Mouse (Mus musculus) cerebellum, postnatal 4 days (tissue): ENCODE results near the gene Nr2f1.

Experiments
- DNase-seq, 2 experiments: peaks; one replicate each; pipeline ENCODE4 v3.0.0; 2022; ENCODE audit warnings: low spot score in 2 of 2, mixed read lengths in 1 of 2

Nr2f1 gene

DNA sequence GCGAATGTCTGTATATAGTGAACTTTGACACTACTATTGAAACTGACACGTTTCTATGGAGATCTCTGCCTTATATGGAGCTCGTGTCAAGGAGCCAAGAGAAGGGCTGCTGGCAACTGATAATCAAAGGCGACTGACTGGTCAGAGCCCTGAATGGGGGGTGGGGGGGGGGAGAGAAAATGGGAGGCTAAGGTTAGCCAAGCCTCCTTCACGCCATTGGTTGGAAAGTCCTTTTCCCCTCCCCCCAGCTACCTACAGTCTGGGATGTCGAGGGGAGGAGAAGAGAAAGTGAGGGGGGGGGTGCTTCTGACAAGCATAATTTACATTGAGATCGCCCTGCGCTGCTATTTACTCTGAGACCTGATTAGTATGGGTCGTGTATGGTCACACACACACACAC is 850 bp upstream of the Nr2f1 start:
- DNase-seq: peak in 1 of 2 experiments; percentile 65

DNA sequence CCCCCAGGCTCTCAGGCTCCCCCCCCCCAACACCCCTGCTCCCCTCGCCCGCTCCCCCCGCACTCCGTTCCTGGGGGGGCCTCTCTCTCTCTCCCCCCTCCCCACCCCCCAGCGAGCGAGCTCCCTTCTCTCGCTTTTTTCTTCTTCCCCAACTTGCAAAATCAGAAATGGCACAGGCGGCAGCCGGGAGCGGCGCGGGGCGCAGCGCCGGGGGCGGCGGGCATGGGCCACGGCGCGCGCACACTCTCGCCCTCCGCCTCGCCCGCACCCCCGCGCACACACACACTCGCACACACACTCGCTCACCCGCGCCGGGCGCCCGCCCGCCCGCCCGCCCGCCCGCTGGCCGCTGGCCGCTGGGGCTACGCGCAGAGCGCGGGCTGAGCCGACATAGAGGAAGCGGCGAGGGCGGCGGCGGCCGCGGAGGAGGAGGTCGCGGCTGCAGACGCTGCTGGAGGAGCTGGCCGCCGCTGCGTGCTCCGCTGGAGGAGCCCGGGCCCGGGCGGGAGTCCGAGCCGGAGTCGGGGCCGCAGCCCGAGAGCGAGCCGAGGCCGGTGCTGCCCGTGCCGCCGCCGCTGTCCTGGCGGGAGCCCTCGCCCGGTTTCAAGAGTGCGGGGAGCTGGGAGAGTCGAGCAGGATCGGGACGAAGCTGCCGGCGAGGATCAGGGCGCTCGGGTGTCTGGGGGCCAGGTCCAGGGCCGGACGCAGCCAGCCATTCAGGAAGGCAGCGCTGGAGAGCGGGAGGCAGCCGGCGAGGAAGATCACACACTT is 501 bp downstream of the Nr2f1 start:
- DNase-seq: peak in 1 of 2 experiments; percentile 58

DNA sequence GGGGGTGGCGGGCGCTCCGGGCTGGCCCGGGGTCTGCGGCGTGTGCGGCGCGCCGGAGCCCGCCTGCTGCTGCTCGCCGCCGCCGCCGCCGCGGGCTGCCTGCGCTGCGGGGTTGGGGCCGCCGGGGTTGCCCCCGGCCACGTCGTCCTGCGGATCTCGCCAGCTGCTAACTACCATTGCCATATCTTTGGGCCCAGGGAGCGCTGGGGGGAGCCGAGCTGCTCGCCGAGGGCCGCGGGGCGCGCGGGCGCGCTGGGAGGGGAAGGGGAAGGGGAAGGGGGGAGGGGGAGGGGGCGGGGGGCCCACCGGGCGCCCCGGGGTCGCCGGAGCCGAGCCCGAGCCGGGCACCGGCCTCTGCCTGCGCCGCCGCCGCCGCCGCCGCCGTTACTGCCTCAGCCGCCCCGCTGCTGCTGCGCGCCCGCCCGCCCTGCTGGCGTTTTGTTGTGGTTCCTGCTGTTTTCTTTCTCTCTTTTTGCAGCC is 1.1 kb downstream of the Nr2f1 start:
- DNase-seq: no peak

DNA sequence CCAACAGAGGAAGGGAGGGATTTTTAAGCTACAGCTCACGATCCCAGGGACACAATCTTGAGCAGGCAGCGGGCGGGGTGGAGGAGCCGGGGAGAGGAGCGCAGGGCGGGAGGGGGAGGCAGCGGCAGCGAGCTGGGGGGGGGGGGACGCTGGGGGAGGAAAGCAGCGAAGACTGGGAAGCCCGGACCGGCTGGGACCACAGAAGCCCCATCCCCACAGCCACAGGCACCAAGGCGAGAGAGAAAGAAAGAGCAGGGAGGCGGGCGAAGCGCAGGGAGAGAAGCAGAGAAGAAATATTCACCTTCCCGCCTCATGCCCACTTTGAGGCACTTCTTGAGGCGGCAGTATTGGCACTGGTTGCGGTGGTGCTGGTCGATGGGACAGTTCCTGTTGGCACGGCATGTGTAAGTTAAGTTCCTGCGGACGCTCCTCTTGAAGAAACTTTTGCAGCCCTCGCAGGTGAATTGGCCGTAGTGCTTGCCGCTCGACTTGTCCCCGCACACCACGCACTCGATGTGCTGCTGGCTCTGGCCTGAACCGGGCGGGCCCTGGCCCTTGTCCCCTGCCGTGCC is 1.7 kb downstream of the Nr2f1 start:
- DNase-seq: no peak

DNA sequence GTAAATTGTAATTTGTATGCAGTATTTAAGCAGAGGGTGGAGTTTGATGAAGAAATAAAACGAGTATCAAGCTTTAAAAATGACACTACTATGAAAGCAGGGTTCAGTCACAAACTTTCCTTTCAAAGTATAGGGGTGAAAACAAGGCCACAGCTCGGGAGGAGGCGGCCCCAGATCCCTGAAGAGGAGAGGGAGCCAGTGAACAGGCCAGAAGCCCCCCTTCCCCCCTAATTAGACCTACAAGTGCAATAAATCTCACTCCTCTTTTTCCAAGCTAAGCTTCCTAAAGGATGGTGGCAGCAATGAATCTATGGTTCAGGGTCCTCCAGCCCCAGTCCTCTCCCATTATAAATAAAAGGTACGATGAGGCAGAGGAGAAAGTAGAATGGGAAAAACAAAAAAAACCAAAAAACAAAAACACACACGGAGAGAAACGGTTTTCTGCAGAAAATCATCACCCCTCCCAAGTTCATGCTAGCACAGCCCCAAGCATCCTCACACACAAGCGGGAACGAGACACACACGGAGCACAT is 2.2 kb downstream of the Nr2f1 start:
- no peak for DNase-seq

DNA sequence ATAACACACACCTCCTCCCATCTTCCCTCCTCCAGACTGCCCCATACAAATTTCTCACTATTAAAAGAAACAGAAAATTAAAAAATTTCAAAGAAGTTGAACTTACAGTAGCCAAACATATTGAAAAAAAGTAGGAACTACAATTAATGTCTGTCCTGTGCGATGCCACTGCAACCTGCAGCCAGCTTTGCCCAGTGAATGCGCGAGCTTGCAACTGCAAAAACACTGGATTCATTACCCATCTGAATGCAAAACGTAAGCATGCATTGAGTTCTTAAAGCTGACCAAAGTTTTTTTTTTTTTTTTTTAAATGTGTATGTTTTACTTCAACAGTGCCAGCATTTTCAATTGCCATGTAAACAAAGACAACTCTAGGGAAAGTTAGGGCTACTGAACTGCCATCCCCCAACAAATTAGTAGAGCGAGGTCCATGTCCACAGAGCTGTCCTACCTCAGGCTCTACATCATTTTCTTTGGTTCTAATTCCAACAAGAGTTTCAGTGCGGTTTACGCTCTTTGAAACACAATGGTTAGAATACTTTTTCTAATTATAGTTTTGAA is 3.2 kb downstream of the Nr2f1 start:
- DNase-seq: no peak

DNA sequence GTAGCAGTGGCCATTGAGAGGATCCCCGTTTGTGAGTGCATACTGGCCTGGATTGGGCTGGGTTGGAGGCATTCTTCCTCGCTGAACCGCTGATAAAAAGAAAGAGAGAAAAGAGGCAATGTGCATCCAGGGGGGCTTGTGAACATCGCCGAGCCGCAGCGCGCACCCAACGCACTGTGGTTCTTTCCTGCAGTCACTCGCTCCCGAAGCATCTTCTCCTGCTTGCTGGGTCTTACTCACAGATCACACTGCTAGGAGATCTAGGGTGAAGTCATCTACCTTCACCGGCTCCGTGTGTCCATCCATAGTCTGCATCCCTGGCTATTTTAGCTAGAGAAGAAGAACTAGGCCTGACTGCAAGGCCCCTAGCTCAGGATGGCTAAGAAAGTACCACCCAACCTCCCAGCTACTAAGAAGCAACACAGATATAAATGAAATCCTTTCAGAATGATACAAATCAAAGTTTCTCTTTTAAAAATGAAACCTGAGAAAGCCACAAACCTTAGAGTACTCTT is 3.9 kb downstream of the Nr2f1 start:
- DNase-seq: no peak

DNA sequence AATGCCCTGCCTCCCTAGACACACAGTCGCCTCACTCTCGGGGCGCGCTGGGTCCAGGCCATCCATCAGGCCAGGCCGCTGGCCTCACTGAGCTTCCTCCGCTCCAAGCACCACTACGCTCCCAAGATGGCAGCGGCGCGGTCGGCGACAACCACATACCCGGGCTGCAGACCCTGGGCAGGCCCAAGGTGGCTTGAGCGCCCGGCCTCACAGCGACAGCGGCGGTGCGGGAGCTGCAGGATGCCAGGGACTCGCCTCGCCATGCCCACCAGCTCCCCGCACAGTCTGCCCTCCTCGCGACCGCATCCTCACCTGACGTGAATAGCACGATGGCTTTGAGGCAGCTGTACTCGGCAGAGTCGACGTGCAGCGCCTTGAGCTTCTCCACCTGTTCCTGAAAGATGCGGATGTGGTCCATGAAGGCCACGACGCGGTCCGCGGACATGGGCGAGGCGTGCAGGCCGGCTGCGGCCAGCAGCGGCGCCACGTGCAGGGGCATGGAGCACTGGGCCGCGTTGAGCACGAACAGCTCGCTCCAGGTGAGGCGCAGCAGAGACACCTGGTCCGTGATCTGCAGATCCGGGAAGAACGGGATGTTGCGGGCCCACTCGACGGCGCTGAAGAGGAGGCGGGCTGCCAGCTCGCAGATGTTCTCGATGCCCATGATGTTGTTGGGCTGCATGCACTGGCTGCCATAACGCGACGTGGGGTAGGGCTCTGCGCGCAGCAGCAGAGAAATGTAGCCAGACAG is 4.5 kb downstream of the Nr2f1 start:
- no peak for DNase-seq

DNA sequence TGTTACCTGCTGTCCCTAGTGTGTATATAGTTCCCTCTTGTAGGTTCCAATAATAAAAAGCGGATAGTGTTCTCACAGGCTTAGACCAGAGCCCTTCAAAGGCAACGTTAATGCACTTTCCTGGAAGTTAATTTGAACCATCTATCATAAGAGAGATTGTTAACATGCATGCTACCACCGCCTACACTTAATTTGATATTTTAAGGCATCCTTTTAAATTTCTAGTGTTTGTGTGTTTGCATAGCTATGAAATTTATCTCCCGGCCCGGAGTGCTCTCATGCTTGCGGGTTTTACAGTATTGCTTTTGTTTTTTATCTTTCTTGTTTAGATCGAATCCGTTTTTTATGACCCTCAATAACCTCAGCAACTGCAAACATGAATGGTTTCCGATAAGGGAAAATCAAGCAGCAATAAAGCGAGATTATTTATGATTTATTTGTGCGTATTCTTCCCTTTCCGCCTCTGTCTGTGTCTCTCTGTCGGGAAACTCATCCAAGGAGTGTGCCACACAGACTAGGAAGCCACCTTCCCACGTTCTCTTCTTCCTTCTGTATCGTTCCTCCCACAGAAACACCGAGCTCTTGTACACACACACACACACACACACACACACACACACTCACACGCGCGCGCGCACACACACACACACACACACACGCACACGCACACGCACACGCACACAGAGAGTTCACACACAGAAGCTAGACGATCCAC is 5.3 kb downstream of the Nr2f1 start:
- no peak for DNase-seq

DNA sequence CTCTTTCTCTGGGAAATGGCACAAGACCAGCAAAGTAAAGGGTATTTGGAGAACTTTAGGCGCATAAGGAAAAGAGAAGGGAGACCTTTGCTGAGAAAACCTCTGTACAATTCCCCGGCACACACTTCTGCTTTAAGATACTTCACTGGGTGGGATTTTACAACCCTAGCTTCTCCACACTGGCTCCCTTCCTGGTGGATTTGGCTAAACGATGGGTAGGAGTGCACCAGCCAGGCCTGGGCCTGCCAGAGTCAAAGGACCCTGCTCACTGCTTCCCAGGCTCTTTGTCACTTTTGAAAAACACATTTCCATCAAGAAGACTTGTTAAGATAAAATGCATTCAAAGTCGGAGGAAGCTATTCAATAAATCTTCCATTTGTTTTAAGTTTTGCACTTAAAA is 6.3 kb downstream of the Nr2f1 start:
- DNase-seq: no peak

DNA sequence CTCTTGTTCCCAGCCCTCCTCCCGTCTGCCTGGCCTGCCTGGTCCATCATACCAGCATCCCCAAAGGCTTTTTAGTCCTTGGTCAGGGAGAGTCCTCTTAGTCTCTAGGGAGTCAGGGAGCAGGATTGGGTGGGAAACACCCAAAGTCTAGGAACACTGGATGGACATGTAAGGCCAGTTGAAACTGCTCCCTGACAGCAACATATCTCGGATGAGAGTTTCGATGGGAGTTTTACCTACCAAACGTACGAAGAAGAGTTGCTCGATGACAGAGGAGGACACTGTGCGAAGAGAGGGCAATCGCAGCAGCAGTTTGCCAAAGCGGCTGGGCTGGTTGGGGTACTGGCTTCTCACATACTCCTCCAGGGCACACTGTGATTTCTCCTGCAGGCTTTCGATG is 10.0 kb downstream of the Nr2f1 start:
- peak in 1 of 2 experiments; percentile 4 for DNase-seq

DNA sequence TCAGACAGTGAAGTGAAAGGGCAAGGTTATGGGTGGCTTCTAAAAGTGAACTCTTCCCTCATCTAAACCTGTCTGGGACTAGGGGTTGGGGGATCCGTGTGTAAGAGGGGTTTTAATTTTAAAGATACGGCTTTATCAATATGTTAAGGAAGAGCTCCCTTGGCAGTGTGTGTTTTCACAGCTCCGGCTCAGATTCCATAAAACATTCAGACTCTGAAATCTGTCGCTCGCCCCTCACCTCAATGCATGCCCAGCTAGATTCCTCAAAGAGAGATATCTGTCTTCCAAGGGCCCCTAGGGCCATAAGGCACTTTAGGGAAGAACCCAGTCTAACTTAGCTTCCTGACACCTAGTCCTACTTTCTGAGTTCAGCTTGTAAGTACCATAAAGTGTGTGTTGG is 11.7 kb downstream of the Nr2f1 start:
- no peak for DNase-seq

DNA sequence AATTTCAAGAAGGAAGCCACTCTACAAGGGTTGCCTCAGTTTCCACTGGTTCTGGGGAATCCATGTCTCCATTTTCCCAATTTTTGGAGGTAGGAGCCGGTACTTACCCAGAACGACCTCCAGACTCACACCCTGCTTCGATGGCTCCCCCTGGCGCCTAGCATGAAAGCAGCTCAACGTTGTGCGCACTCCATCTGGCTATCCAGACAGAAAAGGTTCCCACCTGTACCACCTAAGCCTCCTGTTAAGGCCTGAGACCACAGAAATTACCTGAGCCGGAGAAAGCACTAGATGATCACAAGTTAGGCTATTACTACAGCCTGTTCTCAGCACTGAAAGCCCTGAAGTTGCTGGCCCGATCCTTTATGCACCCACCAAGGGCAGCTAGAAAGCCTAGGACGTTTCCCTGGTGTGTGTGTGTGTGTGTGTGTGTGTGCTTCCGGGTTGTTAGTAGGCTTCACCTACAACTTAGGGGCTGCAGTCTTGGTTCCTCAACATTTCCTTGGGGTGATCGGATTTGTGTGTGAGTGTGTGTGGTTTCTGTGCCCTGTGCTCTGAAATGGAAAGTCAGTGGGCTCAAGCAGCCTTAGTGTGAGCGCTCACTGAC is 13.1 kb downstream of the Nr2f1 start:
- DNase-seq: no peak

DNA sequence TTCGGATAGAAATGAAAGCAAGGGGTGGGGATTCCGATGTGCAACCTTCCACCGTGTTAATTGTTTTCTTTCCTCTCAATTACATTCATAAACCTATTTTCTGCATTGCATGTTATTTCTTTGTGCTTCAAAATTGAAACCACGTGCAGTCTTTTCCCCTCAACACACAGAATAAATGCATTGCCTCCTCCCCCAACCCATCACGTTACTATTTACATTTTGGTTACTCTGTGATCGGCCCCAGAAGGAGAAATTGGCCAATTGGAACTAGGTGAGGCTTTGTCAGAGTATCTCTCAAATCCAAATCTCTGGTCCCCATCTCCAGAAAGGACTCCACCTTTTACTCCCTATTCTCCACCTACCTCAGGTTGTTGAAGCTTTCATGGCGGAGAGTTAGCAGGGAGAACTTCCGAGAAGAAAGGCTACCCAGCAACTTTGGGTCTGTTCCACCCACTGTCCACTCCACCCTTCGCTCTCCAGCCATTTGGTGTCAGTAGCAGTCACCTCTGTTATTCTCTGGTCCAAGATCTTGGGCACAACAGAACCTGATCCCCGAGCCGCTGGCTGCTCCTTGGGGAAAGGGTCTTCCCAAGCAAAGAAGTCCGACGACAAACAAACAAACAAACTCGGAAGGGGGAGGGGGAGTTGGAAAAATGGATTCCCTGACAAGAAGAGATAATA is 14.6 kb downstream of the Nr2f1 start:
- no peak for DNase-seq

DNA sequence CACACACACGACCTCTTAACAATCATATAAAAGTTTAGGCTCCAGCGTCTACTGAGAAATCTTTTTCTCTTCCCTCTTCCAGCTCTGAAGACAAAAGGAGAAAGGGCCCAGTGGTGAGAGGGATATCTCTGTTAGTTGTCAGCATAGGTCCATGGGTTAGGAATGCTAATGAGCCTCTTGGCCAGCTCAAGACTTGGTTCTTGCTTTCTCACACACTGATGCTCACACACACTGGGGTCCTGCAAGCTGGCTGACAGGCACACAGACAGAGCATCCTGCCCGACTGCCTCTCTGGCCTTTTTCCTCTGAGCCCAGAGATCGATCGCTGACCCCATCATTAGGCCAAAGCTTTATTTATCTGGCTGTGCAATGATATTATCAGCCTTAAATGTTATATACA is 15.6 kb downstream of the Nr2f1 start:
- DNase-seq: no peak

DNA sequence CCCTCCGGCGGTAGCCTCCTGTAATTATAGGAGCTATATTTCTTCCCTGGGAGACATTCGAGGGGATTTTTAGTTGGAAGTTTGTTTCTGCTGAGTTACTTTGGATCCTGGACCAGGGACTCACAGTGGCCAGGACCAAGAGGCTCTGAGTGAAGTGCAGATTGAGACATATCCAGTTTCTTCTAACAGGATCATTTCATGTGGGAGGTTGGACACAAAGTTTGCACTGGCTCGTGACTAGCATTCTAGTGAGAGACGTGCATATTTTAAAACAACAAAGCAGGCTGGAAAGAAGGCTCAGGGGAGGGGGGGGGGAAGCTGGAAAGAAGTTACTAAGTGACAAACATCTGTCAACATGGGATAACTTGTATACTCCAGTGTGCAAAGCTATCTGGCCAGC is 16.6 kb downstream of the Nr2f1 start:
- DNase-seq: no peak

DNA sequence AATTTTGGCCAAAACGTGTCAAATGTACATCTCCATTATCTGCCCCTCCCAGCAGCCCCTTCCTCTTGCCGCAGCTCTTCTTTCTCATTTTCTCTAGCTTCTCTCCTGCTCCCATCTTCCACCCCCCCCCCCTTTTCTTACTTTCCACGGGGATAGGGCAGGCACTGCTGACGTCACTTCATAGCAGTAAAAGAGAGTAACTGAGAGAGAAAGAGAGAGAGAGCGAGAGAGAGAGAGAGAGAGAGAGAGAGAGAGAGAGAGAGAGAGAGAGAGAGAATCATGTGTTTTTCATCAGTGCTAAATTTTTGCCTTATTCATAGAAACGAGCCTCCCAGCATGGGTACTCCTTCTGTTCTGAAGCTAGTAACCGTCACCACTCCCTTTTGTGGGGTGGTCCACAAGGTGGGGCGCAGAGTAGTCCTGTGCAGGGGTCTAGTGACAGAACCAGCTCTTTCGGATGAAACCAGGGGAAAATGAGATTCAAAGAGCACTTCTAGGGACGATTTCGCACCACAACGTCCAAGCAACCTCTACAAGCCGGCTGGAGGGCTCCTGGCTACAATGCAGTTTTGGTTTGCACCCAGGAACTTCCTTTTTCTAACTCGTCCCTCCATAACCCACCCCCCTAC is 17.5 kb downstream of the Nr2f1 start:
- no peak for DNase-seq

DNA sequence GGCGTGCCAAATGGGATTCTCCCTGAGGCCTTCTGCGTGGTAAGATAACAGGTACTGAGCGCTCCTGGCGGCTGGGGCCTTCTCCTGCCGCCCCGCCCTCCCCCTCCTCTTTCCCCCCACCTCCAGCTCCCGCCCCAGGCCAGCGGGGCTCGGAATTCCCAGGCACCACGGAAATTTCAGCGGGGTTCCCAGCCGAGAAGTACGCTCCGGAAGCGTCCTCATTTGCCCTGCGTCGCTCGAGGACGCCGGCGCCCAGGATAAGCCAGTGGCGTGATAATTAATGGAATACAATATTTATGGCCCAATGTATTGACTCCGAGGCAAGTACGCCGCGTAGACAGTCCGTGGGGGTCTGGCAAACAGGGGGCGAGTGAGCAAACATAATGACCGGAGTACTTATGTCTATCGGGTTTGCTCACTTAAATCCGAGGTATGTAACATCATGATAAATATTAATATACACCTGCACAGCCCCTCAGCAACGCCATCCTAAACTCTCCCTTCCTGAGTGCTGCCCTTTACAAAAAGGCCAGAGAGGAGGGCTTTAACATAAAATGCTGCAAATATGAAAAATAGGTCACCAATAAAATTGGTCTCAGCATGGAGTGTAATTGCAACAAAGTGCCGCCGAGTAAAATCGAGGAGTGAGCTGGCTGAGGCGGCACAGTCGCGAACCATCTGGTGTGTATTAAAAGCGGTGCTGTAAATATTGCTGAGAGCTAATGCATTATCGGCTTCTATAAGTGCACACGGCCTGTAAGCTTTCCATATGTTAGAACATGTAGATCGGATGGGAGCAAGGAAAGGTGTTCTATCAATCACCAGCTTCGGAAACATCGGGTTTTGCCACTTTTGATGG is 18.3 kb downstream of the Nr2f1 start:
- DNase-seq: no peak

DNA sequence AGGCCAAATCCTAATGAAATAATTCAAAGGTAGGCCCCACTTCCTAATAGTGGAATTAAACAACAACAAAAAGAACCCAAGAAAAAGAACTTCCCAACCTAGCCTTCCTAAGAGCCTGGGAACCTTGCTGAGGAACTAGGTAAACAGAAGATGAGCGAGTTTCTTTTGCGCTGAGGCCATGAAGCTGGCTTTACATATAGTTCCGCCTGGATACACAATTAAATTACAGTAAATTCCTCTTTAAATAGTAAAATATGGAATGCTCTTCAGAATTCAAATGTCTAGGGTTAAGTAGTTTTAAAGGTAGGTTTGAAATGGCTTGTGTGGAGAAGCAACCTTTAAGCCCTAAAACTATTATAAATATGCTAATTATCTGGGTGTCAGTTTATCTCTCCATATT is 19.3 kb downstream of the Nr2f1 start:
- no peak for DNase-seq
